Mouse (Mus musculus) kidney, postnatal 0 days (tissue): ENCODE measurements around the gene Ect2l. TPM values are rescaled to one million over a fixed set of nuclear protein-coding genes. Genes with fewer than 3 reads are reported as not detected.
A peak's percentile ranks its signal among the peaks of the same experiment; 100 is the strongest.

Experiments
- ATAC-seq: fragments of 200-750 bp; cut with Nextera tagmentation; replicated peaks from 2 replicates; pipeline ENCODE4 v1.8.0; 2017; ENCODE audit warnings: low read depth, moderate number of reproducible peaks, moderate TSS enrichment, moderate library complexity; ENCODE audit not compliant: low FRiP score
- DNase-seq: peaks from one replicate; pipeline ENCODE4 v3.0.0-alpha.2; 2016; ENCODE audit warnings: low spot score
- H3K27ac ChIP-seq: fragments of 300-500 bp; sonication (generic); 2 replicates; pipeline ENCODE4 v1.5.1; 2014; ENCODE audit warnings: mild to moderate bottlenecking
- H3K27me3 ChIP-seq: fragments of 300-500 bp; sonication (generic); 2 replicates; pipeline ENCODE4 v1.6.1; 2014; ENCODE audit warnings: low read length, mixed read lengths; ENCODE audit not compliant: insufficient read depth
- H3K36me3 ChIP-seq: fragments of 300-500 bp; sonication (generic); 2 replicates; pipeline ENCODE4 v1.6.1; 2014; ENCODE audit warnings: low read length, mixed read lengths; ENCODE audit not compliant: insufficient read depth
- H3K4me1 ChIP-seq: fragments of 300-500 bp; sonication (generic); replicated peaks from 2 replicates; pipeline ENCODE4 v1.6.1; 2014; ENCODE audit warnings: antibody characterized with exemption, low read length, mixed read lengths; ENCODE audit not compliant: insufficient read depth
- H3K4me2 ChIP-seq: fragments of 300-500 bp; sonication (generic); 2 replicates; pipeline ENCODE4 v1.6.1; 2014; ENCODE audit warnings: mild to moderate bottlenecking, low read length, moderate library complexity, mixed read lengths
- H3K4me3 ChIP-seq: fragments of 300-500 bp; sonication (generic); replicated peaks from 2 replicates; pipeline ENCODE4 v1.5.1; 2014; ENCODE audit warnings: low read depth, low read length
- H3K9ac ChIP-seq: fragments of 300-500 bp; sonication (generic); 2 replicates; pipeline ENCODE4 v1.6.1; 2014; ENCODE audit warnings: low read depth, low read length
- H3K9me3 ChIP-seq: fragments of 300-500 bp; sonication (generic); replicated peaks from 2 replicates; pipeline ENCODE4 v1.6.1; 2016; ENCODE audit warnings: low read length, inconsistent platforms, mixed read lengths
- CTCF ChIP-seq: IDR thresholded peaks from 2 replicates; pipeline ENCODE4 v1.5.1; 2016; ENCODE audit warnings: antibody characterized with exemption, low read depth, mild to moderate bottlenecking, moderate library complexity
- WGBS: fragments of 180-500 bp; shearing (Covaris S2); extraction: QIAGEN DNeasy Blood & Tissue Kit; methylation state at CpG from one replicate; pipeline ENCODE4 v1.1.7; 2014; 5-methylcytosine and 5-hydroxymethylcytosine counted together
- polyA plus RNA-seq: library from polyadenylated mRNA; unstranded; fragments of >200 nt; fragmentation: Nextera tagmentation; extraction: Ambion mirVana; gene quantifications from 2 replicates; pipeline ENCODE4 v1.2.1, GENCODE M21; 2015

Gene Ect2l
- polyA plus RNA-seq = 0.17 and 0.19 TPM in 2 replicates

DNA sequence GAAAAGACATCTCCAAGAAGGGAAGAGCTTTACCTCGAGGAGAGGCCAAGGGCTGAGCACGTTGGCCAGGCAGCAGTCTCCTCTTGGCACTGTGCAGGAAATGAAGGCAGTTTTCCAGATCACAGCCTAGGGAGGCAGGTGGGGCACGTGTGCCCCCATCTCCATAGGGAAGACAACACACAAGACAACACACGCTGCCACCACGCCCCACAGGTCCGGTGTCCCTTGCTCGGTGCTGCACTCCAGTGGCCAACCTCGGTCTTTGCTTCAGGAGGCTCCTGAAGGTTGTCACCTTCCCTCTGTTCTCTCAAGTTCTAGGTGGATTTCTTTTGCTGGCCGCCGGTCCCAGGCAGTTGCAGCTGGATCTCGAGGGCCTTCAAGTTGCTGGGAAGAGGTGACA is at the start of gene Ect2l:
Ect2l (minus strand) TSS at position 165 of the 400 bp plus-strand sequence.
- Histone ChIP-seq H3K27ac (peak within 1 kb of the TSS; percentile 31), H3K4me2 (peak within 1 kb of the TSS; percentile 35; the same call in 1 of the 2 replicates), H3K27me3 (no peaks in the 10 kb centered on the region), H3K4me3 (no peak within 1 kb of the TSS), H3K9ac (no peak within 1 kb of the TSS), H3K9me3 (no peaks in the 10 kb centered on the region), H3K36me3 (no peaks in the 10 kb centered on the region), H3K4me1 (no peaks in the 10 kb centered on the region)
- ATAC-seq (peak; percentile 87), DNase-seq (peak; percentile 67)
- WGBS = 5% methylated on average over 11 of the region's 11 CpGs
- TF ChIP-seq CTCF = peak; percentile 82

DNA sequence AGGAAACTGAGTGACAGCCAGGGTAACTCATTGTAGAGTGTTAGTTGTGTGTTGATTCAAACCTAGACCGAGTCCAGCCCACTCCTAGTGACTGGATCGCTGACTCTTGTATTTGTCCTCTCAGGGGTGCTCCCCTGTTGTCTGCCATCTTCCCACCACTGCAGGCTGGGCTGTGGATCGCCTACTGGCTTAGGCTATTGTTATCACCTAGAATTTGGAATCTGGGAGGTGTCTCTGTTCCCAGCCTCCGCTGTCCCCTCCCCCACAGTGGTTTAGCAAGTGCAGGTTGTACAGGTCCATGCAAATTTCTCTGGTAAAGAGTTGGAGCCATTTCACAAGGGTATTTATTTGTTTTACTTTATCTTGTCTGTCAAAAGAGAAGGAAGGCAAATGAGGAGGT is 40.7 kb upstream of the Ect2l start:
- 81% methylated on average over 4 of the region's 4 CpGs for WGBS
- no peak overlapping the region for H3K27ac ChIP-seq
- no peaks in the 10 kb centered on the region for H3K9me3 ChIP-seq
- no peak overlapping the region for H3K9ac ChIP-seq
- DNase-seq (no peak), ATAC-seq (no peak)
- no peaks in the 10 kb centered on the region for H3K36me3 ChIP-seq
- H3K4me2 ChIP-seq = no peak overlapping the region
- H3K4me3 ChIP-seq = no peak overlapping the region
- TF ChIP-seq CTCF = no peak
- H3K4me1 ChIP-seq = no peaks in the 10 kb centered on the region
- no peaks in the 10 kb centered on the region for H3K27me3 ChIP-seq

DNA sequence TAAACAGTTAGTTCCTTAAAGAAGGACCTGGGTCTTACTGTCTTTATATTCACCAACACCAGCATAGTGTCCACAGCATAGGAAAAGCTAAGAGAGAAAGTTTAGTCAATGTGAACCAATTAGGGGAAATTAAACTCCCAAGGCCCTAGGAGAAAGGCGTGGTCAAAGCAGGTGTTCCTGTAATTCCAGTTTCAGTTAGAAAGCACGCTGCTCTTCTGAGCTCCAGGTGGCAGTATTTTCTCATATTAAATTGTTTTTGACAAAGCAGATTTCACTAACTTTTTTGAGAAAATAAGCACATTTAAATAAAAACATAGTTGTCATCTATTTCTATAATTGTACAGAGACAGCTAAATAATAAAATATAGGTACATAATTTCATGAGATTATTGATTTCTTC is 32.9 kb upstream of the Ect2l start:
- no peaks in the 10 kb centered on the region for H3K9me3 ChIP-seq
- H3K9ac ChIP-seq = no peak overlapping the region
- no peak for ATAC-seq
- no peaks in the 10 kb centered on the region for H3K27me3 ChIP-seq
- no peak overlapping the region for H3K27ac ChIP-seq
- H3K4me3 ChIP-seq = no peak overlapping the region
- TF ChIP-seq CTCF = peak; percentile 65
- WGBS = 48% methylated on average over 2 of the region's 2 CpGs
- no peaks in the 10 kb centered on the region for H3K4me1 ChIP-seq
- DNase-seq = peak; percentile 67
- no peak overlapping the region for H3K4me2 ChIP-seq
- no peaks in the 10 kb centered on the region for H3K36me3 ChIP-seq

DNA sequence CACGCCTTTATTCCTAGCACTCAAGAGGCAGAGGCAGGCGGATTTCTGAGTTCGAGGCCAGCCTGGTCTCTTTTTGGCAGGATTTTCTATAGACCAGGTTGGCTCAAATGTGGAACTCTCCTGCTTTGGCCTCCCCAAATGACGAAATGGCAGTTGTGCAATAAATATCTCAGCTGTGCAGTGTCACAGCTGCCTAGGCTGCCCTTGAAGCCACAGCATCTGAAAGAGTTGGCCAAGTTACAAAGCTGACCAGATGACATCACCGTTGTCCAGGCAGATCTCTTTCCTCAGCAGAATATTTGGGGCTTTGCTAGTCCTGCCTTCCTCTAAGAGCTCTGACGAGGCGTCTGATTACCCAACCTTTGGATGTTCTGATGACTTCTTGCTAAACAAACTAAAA is 26.5 kb upstream of the Ect2l start:
- 89% methylated on average over 7 of the region's 7 CpGs for WGBS
- Histone ChIP-seq H3K9ac (no peak overlapping the region), H3K4me3 (no peak overlapping the region), H3K27me3 (no peaks in the 10 kb centered on the region), H3K9me3 (no peaks in the 10 kb centered on the region), H3K4me1 (no peaks in the 10 kb centered on the region), H3K36me3 (no peaks in the 10 kb centered on the region), H3K27ac (no peak overlapping the region), H3K4me2 (no peak overlapping the region)
- ATAC-seq = no peak
- no peak for TF ChIP-seq CTCF
- no peak for DNase-seq

DNA sequence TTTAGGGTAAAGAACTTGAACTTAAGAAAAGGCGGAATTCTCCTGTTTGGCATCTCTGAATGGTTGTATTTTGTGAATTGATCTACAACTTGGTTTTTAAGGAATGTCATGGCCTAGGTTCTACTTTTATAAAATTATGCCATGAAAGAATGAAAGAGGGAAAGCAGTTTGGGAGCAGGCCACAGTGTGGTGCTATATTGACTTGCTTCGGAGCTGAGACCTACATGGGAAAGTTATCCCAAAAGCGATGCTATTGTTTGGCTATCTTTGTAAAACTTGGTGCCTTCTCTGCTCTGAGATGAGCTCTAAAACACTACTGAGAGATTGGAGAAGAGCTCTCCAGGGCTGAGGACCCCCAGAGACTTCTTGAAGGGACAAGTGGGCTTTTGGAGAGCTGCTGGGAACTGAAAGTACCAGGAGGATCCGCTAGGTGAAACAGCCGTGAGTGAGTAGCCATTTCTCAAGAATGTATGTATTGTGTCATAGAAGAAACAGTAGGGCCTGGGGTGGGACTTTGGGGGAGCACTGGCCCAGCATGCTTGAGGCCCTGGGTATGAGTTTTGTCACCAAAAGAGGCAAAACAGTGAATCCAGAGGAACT is 25.7 kb upstream of the Ect2l start:
- Histone ChIP-seq H3K4me3 (no peak overlapping the region), H3K36me3 (no peaks in the 10 kb centered on the region), H3K27me3 (no peaks in the 10 kb centered on the region), H3K9me3 (no peaks in the 10 kb centered on the region), H3K4me1 (no peaks in the 10 kb centered on the region), H3K4me2 (no peak overlapping the region), H3K27ac (no peak overlapping the region), H3K9ac (no peak overlapping the region)
- TF ChIP-seq CTCF = peak; percentile 43; the same call in 1 of the 2 replicates
- ATAC-seq = no peak
- WGBS = 79% methylated on average over 5 of the region's 5 CpGs
- peak; percentile 25 for DNase-seq

DNA sequence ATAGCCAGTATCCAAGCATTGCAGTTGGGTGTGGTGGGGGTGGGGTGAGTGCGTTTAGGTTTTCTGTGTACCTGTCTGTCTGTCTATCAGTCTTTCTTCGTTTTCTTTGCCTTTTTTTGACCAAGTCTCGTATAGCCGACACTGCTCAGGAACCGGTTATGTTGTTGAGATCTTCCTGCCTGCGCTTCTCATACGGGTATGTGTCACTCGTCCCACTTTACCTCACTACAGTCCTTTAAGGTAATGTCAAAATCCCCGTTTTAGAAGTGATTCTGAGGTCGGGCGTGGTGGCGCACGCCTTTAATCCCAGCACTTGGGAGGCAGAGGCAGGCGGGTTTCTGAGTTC is 24.7 kb upstream of the Ect2l start:
- H3K36me3 ChIP-seq = no peaks in the 10 kb centered on the region
- H3K9ac ChIP-seq = 0 out of 2 replicates have a peak overlapping the region, but pooled peaks have one; percentile 65
- H3K27ac ChIP-seq = no peak overlapping the region
- H3K4me2 ChIP-seq = peak overlapping the region; percentile 62
- peak; percentile 27 for ATAC-seq
- DNase-seq = no peak
- no peak for TF ChIP-seq CTCF
- no peaks in the 10 kb centered on the region for H3K9me3 ChIP-seq
- WGBS = 11% methylated on average over 14 of the region's 14 CpGs
- no peaks in the 10 kb centered on the region for H3K27me3 ChIP-seq
- H3K4me1 ChIP-seq = no peaks in the 10 kb centered on the region
- H3K4me3 ChIP-seq = peak overlapping the region; percentile 72
